Mouse (Mus musculus) mature B cell (primary cell): ENCODE results near the gene Tnfsf13.
"Not testable (repeated sequence)": the region's sequence is repeated elsewhere in the genome, so short reads cannot be mapped to it uniquely, and the experiment has no call there.

ENCODE experiments used
- in situ Hi-C: fragments of 300-500 bp; cut with MboI; formaldehyde crosslinking; loops from 2 replicates; pipeline ENCODE4 v1.14.3; 2019

Gene Tnfsf13

DNA sequence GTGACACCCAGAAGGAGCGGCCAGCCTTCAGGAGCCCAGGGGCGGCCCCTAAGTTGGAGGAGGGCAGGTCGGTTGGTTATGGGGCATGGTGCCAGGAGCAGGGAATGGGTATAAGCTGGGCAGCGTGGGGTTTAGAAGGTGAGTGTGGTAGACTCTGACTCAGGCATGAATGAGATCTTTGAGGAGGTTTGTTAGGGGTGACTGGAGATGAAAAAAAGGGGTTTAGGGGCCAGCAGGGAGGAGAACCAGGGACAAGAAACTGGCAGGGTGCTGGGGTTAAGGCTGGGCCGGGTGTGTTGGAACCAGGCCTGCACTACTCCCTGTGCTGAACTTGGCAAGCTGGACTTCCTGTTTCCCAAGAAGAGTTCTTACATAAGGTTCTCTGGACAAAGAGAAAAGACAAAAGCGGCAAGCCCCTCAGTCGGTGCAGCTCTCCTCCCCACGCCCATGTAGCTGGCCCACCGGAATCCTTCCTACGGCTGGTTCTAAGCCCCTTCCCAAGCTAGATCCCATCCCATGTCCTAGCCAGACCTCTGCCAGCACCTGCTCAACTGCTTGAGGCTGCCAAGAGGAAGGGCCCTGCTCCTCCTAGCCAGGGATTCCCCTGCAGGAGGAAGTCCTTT is at the start of gene Tnfsf13:
Gene Tnfsf13 (minus strand): TSS at position 259 of the 623 bp plus-strand sequence.
- in situ Hi-C loops = no loop called here

DNA sequence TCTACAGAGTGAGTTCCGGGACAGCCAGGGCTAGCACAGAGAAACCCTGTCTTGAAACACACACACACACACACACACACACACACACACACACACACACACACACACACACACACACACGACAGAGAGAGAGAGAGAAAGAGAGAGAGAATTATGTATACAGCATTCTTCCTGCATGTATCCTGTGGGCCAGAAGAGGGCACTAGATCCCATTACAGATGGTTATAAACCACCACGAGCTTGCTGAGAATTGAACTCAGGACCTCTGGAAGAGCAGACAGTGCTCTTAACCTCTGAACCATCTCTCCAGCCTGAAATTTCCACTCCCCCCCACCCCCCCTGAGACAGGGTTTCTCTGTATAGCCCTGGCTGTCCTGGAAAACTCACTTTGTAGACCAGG is 45.8 kb upstream of the Tnfsf13 start:
- in situ Hi-C loops = not testable (repeated sequence)

DNA sequence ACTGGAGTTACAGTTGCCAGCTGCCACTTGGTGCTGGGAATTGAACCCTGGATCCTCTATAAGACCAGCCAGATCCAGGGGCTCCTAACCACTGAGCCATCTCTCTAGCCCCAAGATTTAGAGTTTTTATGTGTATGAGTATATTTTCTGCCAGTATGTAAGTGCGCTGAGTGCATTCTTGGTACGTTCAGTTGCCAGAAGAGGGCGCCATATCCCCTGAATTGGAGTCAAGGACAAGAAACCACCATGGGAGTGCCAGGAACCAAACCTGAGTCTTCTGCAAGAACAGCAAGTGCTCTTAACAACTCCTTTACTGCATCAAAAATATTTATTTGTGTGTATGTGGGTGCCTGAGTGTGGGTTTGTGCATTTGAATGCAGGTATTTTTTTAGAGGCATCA is 43.5 kb upstream of the Tnfsf13 start:
- in situ Hi-C loops = no loop called here

DNA sequence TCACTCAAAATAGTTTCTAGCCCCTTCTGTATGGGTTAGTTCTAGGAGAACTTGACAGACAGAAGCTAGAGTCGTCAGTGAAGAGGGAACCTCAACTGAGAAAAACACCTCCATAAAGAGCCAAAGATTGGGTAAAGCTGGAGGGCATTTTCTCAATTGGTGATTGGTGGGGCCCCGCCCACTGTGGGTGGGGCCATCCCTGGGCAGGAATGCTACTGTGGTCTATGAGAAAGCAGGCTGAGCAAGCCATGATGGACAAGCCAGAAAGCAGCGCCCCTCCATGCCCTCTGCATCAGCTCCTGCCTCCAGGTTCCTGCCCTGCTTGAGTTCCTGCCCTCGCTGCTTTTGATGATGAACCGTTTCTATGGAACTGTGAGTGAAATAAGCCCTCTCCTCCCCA is 40.4 kb upstream of the Tnfsf13 start:
- in situ Hi-C loops = no loop called here

DNA sequence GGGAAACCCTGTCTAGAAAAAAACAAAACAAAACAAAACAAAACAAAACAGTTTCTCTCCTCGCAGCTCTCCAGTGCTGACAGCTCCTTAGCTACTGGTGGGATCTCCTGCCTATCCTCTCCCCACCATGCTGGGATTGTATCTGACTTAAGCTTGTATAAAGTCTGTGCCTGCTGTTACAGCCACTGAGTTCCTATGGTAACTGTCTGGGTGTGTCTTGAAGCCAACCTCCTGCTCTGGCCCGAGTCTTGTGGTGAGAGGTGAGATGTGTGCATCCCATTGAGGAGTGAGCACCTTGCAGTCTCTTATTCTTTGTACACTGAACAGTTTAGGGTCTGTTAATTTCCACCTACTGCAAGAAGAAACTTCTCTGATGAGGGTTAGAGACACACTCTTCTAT is 37.5 kb upstream of the Tnfsf13 start:
- in situ Hi-C loops = no loop called here

DNA sequence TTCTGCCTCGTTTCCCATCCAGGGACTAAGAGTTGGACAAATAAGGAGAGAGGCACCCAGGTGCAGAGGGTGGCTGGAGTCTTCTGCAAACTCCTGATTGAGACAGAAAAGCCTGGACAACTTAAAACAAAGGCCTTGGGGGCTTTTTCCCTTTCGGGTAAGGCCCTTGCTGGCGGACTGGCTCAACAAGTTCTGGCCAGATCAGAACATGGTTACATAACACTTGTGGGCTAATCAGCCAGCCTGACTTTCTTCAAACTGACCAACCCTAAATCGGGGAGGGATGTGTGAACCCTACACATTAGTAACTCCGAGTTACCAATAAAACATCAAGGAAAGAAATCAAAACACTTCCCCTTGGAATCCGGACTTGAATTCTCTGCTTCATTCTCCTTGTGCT is 35.3 kb upstream of the Tnfsf13 start:
- in situ Hi-C loops = no loop called here

DNA sequence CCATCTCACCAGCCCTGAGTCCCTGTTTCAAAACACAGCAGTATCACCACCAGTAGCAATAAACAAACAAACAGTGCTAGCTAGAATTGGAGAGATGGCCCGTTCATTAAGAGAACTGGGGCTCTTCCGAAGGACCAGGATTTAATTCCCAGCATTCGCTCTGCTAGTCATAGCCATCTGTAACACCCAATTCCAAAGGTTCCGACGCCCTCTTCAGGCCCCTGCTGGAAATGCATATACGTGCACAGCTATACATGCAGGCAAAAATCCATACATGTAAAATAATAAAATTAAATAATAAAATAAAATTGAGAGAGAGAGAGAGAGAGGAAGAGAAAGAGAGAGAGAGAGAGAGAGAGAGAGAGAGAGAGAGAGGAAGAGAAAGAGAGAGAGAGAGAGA is 33.8 kb upstream of the Tnfsf13 start:
- in situ Hi-C loops = no loop called here

DNA sequence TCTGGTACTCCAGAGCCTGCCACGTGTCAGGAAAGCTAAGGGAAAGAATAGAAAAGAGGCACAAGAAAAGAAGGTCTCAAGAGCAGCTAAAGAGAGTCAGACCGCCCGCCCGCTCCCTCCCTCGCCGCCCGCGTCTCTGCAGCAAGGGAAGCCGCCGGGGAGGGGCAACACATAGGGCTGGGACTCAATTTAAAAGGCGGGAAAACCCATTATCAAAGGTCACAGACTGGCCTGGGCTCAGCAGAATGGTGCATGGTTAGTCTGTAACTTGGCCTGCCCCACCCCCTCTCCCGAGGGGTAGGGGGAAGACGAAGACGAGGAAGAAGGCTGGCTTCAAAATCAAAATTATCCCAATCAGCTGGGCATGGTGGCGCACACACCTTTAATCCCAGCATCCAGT is 33.1 kb upstream of the Tnfsf13 start:
- in situ Hi-C loops = no loop called here

DNA sequence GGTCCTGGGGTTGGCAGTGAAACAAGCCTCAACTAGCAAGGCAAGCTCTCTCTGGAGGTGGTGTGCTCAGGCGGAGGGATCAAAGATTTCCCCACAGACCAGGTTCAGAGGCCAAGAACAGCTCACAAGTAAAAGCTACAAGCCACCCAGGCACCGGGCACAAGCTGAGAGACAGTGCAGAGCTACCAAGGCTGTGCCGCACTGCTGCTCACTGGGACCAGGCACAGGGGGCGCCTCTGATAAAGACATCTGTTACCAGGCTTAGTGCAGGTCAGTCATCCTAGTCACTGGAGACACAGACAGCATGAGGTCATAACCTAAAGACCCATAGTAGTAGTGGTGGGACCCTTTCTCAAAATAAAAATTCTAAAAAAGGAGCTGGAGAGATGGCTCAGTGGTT is 31.4 kb upstream of the Tnfsf13 start:
- in situ Hi-C loops = no loop called here

DNA sequence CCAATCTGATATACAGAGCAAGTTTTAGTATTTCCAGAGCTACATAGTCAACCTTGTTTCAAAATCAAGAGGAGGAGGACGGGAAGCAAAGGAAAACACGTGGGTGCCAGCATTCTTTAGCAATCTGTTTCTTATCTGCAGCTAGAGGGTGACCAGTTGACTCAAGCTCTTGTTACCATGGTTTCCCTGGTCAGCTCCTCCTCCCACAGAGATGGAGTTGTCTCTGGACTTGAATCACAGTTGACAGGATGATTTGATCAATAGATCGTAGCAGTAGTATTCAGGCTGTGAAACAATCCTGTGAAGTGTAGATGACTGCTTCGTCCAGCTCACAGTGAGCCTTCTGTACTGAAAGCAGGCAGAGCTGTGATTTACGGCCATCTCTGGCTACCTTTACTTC is 30.3 kb upstream of the Tnfsf13 start:
- in situ Hi-C loops = no loop called here

DNA sequence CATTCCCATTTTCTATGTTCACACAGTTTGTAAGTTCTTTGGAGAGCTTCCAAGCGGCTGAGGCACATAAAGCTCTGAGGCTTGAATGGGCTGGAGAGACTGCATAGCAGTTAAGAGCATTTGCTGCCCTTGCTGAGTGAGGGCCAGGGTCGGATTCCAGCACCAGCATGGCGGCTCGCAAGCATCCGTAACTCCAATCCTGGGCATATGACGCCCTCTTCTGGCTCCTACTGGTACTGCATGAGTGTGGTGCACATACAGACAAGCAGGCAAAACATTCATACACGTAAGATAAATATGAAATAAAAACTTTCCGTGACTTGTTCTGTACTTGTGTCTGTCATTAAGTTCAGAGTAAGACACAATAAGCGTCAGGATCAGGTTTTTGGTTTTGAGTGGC is 29.9 kb upstream of the Tnfsf13 start:
- in situ Hi-C loops = no loop called here

DNA sequence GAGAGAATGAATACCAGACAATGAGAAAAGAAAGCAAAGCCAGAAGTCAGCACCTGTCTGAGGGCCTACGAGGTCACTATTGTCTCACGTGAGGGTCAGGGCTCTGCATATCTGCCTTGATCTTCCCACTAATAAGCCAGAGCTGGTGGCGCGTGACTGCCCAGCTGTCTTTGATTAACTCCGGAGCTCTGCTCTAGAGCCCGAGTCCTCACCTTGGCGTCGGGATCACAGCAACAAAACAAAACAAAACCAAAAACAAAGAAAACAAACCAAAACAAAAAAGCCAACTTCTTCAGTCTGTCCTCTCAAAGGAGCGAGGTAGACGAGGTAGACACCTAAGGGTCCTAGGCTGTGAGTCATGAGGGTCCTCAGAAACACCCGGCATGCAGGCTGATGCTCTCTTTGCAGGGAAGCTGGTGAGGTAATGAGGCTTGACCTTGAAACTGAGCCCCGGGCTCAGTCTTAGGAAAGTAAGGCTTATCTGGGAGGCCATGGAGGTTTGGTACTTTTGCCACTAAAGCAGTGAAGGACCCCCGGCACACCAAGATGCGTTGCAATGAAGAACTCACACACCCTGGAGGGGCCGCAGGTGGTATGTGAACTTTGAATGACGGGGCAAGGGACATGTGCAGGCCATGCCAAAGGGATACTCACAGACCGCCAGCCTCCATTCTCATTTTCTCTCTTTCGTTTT is 29.2 kb upstream of the Tnfsf13 start:
- in situ Hi-C loops = no loop called here

DNA sequence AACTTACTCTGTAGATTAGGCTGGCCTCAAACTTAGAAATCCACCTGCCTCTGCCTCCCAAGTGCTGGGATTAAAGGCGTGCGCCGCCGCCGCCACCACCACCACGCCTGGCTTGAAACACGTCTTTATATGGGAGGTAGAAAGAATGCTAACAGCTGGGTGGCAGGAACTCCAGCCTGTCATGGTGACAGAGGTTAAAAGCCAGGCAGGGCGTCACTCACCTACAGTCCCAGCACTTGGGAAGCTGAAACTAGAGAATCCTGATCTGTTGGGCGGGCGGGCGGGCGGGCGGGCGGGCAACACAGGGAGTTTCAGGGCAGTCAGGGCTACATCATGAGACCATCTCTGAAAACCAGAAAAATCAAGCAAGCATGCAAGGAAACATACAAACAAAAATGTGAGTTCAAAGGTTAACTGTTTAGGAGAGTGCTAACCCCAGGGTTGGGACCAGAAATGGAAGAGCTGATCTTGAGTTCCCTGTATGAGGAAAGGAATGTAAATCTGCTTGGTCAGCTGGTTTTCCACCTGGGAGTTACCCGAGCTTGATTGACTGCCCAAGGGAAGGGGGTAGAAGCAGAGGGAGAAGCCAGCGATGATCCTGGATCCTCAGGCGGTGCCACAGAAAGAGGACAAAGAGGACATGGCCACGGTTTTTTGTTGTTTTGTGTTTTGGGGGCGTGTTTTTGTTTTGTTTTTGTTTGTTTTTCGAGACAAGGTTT is 27.5 kb upstream of the Tnfsf13 start:
- in situ Hi-C loops = no loop called here

DNA sequence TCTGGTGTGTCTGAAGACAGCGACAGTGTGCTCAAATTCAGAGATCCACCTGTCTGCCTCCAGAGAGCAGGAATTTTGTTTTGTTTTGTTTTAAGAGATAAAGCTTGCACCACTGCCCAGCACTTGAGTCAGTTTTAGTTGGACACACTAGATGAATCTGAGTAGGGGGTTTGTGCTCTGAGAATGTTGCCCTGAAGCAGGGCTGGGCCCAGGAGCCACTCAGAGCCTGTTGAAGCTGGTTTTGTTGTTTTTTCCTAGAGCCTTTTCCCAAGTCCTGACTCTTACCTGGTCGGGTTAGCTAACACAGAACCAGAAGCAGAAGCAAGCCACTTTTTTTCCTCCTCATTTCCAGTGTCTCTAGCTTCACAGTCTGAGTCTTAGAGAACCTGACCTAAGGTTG is 25.5 kb upstream of the Tnfsf13 start:
- in situ Hi-C loops = no loop called here

DNA sequence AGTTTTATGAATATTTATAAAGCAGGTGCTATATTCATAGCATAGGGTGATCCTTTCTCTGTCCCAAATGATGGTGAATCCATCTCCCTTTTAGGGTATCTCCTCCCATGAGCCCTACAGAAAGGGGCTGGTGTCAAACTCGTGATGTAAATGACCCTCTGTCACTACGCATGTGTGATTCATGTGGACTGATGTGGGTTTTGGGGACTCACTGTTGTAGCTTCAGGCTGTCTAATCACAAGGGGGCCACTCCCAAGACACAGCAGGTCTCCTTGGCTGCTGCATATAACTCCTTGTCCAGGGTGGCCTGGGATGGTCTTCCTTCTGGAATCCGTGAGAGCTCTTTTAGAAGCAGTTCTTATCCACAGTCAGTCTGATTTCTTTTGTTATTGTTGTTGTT is 24.9 kb upstream of the Tnfsf13 start:
- in situ Hi-C loops = no loop called here

DNA sequence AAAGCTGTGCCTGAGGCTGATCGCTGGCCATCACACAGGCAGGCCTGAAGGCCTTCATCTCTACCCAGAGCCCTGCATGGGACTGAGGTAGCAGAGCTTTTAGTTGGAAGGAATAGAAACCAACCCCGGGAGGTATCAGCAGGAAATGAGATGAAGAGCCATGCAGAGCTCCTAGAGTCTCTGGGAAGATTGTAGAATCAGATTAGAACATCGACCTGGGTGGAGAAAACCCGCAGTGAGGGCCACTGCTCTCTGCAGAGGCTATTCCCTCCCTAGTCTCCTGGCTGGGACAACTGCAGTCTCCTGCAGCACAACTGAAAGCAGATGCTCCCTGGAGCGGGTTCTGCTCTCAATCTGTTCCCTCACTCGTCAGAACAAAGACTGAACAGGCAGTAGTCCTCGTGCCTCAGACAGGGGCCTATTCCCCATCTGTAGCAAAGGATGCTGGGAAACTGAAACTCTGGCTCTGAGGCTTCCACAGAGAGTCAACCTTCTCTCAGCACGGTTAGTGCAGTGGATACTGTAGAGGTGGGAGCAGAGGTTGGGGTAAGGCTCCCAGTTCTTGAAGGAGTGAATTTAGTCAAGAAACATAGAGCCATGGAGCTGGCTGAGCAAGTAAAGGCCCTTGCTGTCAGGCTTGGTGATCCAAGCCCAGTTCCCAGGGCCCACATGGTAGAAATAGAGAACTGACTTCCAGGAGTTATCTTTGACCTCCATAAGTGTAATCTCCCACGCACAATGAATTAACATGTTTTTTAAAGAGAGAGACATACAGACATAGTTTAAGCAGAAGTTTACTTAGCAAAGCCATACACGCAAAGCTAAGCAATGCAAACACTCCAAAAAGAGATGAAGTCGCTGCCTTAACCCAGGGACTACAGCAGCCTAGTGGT is 24.2 kb upstream of the Tnfsf13 start:
- in situ Hi-C loops = no loop called here

DNA sequence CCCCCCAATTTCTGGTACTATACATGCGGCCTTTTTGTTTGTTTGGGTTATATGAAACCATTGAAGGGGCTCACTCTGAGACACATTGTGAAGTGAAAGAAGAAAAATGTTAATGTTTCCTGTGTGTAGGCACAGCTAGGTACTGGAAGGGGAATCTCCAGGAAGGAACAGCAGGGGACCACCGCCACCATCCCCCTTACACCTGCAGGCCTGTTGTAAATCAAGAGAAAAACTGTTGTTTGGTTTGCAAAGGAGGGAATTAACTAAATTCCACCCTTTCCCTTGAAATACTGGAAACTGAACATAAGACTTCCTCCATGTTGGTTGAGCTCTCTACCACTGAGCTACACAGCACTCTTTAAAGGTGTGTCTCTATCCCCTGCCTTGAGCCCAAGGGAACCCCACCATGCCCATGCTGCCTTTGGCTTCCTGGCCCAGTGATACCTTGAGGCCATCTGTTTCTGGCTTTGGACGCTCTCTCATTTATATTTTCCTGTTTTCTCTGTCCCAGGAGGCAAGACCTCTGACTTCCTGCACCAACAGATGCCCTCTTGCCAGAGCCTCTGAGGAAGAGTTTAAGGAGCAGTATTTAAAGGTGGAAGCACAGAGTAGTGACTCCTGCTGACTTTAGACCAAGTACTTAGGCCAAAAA is 23.2 kb upstream of the Tnfsf13 start:
- in situ Hi-C loops = no loop called here

DNA sequence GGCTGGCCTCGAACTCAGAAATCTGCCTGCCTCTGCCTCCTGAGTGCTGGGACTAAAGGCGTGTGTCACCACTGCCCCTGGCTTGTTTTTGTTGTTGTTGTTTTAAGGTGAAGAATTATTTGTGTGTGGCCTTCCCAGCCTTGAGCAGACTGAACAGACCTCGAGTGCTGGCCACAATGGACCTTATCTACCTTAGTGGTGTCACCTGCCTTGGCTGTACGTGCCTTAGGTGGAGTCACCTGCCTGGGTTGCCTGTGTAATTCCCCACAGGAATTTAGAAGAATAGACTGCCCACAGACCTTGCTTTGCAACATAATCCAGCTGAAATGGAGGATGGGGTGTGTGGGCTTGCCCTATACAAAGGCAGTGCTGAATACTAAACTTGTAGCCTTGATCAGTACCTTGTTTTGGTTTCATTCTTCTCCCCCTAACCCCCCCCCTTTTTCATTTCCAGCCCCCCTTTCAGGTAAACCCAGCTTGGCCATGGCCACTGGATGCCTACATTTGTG is 22.3 kb upstream of the Tnfsf13 start:
- in situ Hi-C loops = no loop called here

DNA sequence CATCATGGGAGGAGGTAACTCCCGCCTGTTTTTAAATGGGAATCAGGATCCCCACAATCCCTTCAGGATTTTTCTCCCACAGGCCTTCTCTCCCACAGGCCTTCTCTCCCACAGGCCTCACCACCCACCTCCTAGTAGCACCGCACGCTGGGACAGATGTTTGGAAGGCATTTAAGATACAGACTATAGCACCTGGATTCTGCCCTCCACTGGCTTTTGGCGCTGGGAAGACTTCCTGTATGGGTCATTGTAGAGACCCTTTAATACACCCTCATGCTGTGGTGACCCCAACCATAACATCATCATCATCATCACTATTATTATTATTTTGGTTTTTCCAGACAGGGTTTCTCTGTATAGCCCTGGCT is 21.9 kb upstream of the Tnfsf13 start:
- in situ Hi-C loops = no loop called here

DNA sequence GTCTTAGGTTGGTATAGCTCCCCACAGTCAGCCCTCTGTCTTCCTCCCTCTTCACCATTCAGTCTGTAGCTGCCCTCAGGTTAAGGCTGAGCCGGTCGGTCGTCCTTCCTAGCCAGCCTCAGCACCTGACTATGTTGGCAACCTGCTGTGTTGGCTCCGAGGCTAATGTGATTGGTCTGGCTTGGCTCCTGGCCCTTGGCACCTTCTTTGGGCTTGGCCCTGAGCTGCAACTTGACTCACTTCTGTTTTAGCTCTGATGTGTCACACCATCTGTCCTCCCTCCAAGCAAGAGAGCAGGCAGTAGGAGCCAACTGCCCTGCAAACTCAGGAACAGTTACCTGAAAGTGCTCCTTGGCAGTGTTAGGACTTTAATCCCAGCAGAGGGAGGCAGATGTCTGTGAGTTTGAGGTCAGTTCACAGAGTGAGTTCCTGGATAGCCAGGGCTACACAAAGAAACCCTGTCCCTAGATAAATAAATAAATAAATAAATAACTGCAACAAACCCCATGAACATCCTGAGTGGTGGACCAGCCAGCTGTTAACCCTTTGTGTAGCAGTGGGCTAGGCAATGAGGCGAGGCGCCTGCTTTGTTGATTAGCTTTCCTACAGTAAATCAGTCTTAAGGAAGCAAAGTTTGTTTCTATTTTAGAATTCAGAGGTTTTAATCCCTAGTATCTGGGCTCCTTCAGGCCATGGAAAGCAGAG is 21.3 kb upstream of the Tnfsf13 start:
- in situ Hi-C loops = no loop called here

DNA sequence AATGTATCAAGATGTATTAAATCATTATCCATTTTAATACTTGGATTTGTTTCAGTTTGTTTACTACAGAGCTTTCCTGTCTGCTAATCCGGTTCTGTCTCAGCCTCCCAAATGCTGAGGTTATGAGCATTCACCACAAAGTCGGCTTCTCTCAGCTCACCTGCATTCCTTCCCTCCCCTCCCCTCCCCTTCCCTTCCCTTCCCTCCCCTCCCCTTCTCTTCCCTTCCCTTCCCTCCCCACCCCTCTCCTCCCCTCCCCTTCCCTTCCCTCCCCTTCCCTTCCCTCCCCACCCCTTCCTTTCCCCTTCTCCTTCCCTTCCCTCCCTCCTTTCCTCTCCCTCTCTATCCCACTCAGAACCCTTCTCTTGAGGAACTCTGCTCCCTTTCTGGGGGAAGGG is 19.0 kb upstream of the Tnfsf13 start:
- in situ Hi-C loops = no loop called here
